Mouse (Mus musculus): Measurements from ENCODE around the gene Gp1bb. TPM values are rescaled to one million over a fixed set of nuclear protein-coding genes. Genes with fewer than 3 reads are reported as not detected.

Gp1bb gene
- total and polyA plus RNA-seq, 3 experiments = not detected

DNA sequence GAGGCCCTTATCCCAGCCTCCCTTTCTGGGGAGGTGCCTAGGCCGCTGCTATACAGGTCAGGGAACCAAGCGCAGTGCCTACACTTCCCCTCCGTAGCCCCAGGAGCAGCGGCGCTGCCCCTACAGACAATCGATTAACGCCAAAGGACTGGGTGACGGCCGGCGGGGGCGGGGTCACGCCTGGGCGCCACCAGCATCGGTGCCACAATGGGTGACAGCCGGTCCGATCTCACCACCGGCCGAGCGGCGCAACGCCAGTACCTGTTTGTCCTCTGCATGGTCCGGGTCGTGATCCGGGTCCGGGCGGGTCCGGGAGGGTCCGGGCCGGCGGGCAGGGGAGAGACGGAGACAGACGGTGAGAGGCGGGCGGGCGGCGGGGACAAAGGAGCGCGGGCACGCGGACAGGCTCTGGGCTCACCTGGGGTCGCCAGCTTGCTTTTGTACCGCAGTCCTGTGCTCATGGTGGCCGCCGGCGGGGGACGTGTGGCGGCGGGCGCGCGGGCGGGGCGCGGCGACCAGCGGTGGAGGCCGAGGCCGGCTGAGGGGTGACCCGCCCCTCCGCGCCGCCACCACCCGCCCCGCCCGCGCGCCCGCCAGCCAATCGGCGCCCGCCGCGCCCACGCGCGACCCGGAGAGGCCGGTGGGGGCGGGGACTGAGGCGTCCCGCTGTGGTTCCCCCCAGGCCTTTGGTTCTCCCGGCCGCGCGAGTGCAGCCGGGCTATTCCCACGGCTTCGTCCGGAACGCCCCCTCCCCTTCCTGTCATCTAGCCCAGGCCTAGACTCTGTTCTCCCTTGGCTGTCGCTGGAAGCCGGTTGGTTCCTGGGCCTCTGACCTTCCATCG, 7.4 kb upstream of the Gp1bb start, which contains the start of gene Sept5:
Sept5 (minus strand) TSS at position 565 of the 842 bp plus-strand sequence.
- in situ Hi-C loops (cut with MboI; ENCODE audit: low pct_ligation_motif_present, low pct_unique_long_range_greater_than_20kb, low sequenced_read_pairs) (no loop called here), dilution Hi-C loops (cut with MboI; ENCODE audit: extremely low pct_ligation_motif_present, extremely low pct_unique_long_range_greater_than_20kb, low sequenced_read_pairs) (no loop called here)
- Histone ChIP-seq H3K9me3 (replicated peaks; ENCODE audit: low read length) (peaks cover 2% of the 10 kb centered on the region), H3K27me3 (replicated peaks) (peaks cover 91% of the 10 kb centered on the region), H3K4me1 (ENCODE audit: control insufficient read depth in 1 of 2, insufficient read depth in 2 of 2) (peaks cover 5 to 26% of the 10 kb centered on the region in 2 experiments; a peak in 3 of 4 replicates), H3K27ac (ENCODE audit: insufficient read depth, low read depth) (no peak within 1 kb of the TSS), H3K9ac (ENCODE audit: insufficient read depth, low read depth) (peak within 1 kb of the TSS; percentile 2; the same call in 1 of the 2 replicates), H3K36me3 (replicated peaks in 1 of 2; ENCODE audit: control insufficient read depth in 1 of 2, insufficient read depth in 1 of 2, low read length in 1 of 2) (no peaks in the 10 kb centered on the region), H3K4me3 (replicated peaks in 1 of 3; ENCODE audit: low read depth in 2 of 3, low read length in 2 of 3, poor library complexity in 1 of 3) (peak within 1 kb of the TSS; percentile 16 to 62 (median 39)), H3K79me2 (replicated peaks; ENCODE audit: control insufficient read depth, extremely low read depth, insufficient read depth, poor library complexity, severe bottlenecking) (no peaks in the 10 kb centered on the region), H3K4me2 (ENCODE audit: insufficient read depth, low read depth, poor library complexity, severe bottlenecking) (peak within 1 kb of the TSS; percentile 44)
- DNase-seq (ENCODE audit: extremely low read depth) = no peak
- TF ChIP-seq UBTF (IDR thresholded peaks at IDR 0.05; ENCODE audit: low read depth, low read length) (no peak; the same call in 1 of the 2 replicates), MXI1 (IDR thresholded peaks at IDR 0.05; ENCODE audit: low read depth, low read length) (0 out of 2 replicates have a peak, but pooled peaks have one; percentile 41), ELF1 (IDR thresholded peaks at IDR 0.05; ENCODE audit: low read depth, low read length) (0 out of 2 replicates have a peak, but pooled peaks have one; percentile 6), SIN3A (IDR thresholded peaks at IDR 0.05; ENCODE audit: low read length) (peak; percentile 51), POLR2AphosphoS2 (IDR thresholded peaks at IDR 0.05; ENCODE audit: low read depth, low read length) (no peak), SMC3 (IDR thresholded peaks at IDR 0.05; ENCODE audit: low read depth, low read length) (no peak)

GRCm38 (mm10) chr16:18628948-18629340, 6.7 kb upstream of the Gp1bb start:
- in situ Hi-C loops (cut with MboI; ENCODE audit: low pct_ligation_motif_present, low pct_unique_long_range_greater_than_20kb, low sequenced_read_pairs) (no loop called here), dilution Hi-C loops (cut with MboI; ENCODE audit: extremely low pct_ligation_motif_present, extremely low pct_unique_long_range_greater_than_20kb, low sequenced_read_pairs) (no loop called here)
- H3K4me3 ChIP-seq (replicated peaks in 1 of 3; ENCODE audit: low read depth in 2 of 3, low read length in 2 of 3, poor library complexity in 1 of 3) = peak overlapping the region in 2 of 3 experiments; percentile 39 to 62
- no peaks in the 10 kb centered on the region for H3K79me2 ChIP-seq (replicated peaks; ENCODE audit: control insufficient read depth, extremely low read depth, insufficient read depth, poor library complexity, severe bottlenecking)
- TF ChIP-seq KAT2A (IDR thresholded peaks at IDR 0.05; ENCODE audit: insufficient replicate concordance, low read length) (no peak), NRF1 (IDR thresholded peaks at IDR 0.05; ENCODE audit: low read depth, low read length) (no peak), MXI1 (IDR thresholded peaks at IDR 0.05; ENCODE audit: low read depth, low read length) (no peak), UBTF (IDR thresholded peaks at IDR 0.05; ENCODE audit: low read depth, low read length) (no peak), EP300 (IDR thresholded peaks at IDR 0.05; ENCODE audit: low read length) (no peak), PAX5 (IDR thresholded peaks at IDR 0.05; ENCODE audit: low read length) (no peak), CHD2 (IDR thresholded peaks at IDR 0.05; ENCODE audit: low read length) (no peak), ETS1 (conservative IDR thresholded peaks at IDR 0.05; ENCODE audit: low read depth, low read length) (no peak), GABPA (IDR thresholded peaks at IDR 0.05; ENCODE audit: insufficient replicate concordance, low read depth, low read length) (no peak), RCOR1 (conservative IDR thresholded peaks at IDR 0.05; ENCODE audit: low read depth, low read length) (no peak), ZNF384 (IDR thresholded peaks at IDR 0.05; ENCODE audit: low read depth, low read length) (no peak), ZKSCAN1 (IDR thresholded peaks at IDR 0.05; ENCODE audit: borderline replicate concordance, low read depth, low read length) (no peak), JUN (IDR thresholded peaks at IDR 0.05; ENCODE audit: insufficient read depth, low read depth, low read length) (no peak), IRF4 (IDR thresholded peaks at IDR 0.05; ENCODE audit: low read depth, low read length) (no peak), CHD1 (IDR thresholded peaks at IDR 0.05; ENCODE audit: low read depth, low read length) (no peak), USF2 (conservative IDR thresholded peaks at IDR 0.05; ENCODE audit: low read depth, low read length) (no peak), MEF2A (IDR thresholded peaks at IDR 0.05; ENCODE audit: borderline replicate concordance, low read depth, low read length) (no peak)
- H3K4me2 ChIP-seq (ENCODE audit: insufficient read depth, low read depth, poor library complexity, severe bottlenecking) = peak overlapping the region; percentile 44
- peaks cover 98% of the 10 kb centered on the region for H3K27me3 ChIP-seq (replicated peaks)
- H3K4me1 ChIP-seq (ENCODE audit: control insufficient read depth in 1 of 2, insufficient read depth in 2 of 2) = peaks cover 5 to 26% of the 10 kb centered on the region in 2 experiments; a peak in 3 of 4 replicates
- H3K36me3 ChIP-seq (replicated peaks in 1 of 2; ENCODE audit: control insufficient read depth in 1 of 2, insufficient read depth in 1 of 2, low read length in 1 of 2) = no peaks in the 10 kb centered on the region
- H3K27ac ChIP-seq (ENCODE audit: insufficient read depth, low read depth) = no peak overlapping the region
- peaks cover 1% of the 10 kb centered on the region for H3K9me3 ChIP-seq (replicated peaks; ENCODE audit: low read length)
- DNase-seq (ENCODE audit: extremely low read depth) = no peak
- H3K9ac ChIP-seq (ENCODE audit: insufficient read depth, low read depth) = peak overlapping the region; percentile 2; the same call in 1 of the 2 replicates

All from CH12.LX (cell line).